Mouse (Mus musculus) layer of hippocampus, postnatal 10 days (tissue): ENCODE data around the gene Vmn1r2. TPM values are rescaled to one million over a fixed set of nuclear protein-coding genes. Genes with fewer than 3 reads are reported as not detected.
"Not testable (repeated sequence)": the region's sequence is repeated elsewhere in the genome, so short reads cannot be mapped to it uniquely, and the experiment has no call there.

Source experiments
- DNase-seq, 2 experiments: peaks; one replicate each; pipeline ENCODE4 v3.0.0; 2021; ENCODE audit warnings: low spot score in 2 of 2
- long read RNA-seq: library from polyadenylated mRNA; stranded (forward); transcript quantifications from one replicate; pipeline ENCODE4 v2.0.0, GENCODE M21; 2023
- total RNA-seq, 2 experiments: library from RNA; stranded (reverse); gene quantifications; 2 replicates each; pipeline ENCODE4 v1.2.3; 2021

The Vmn1r2 gene
- total RNA-seq = not detected
- long read RNA-seq = 0 reads

GRCm38 (mm10) chr4:3167020-3167419 is at the start of gene Vmn1r2:
TSS of gene Vmn1r2 (plus strand) at chr4:3167320.
- not testable (repeated sequence) for DNase-seq

DNA sequence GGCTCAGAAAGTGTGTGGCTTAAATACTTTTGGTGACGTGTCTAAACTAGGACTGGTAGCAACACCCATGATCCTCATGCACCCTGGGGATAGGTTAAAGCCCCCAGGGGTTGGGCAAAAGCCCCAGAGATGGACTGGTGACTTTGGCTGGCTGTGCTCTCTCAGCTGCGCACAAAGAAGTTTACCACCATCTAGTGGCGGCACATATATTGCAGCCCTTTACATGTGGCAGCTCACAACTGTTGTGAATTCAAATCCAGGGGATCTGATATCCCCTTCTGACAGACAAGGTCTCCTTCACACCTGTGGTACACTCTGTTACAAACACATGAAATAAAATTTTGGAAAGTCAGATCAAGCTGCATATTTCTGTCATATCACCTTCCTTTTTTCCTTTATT is 19.2 kb upstream of the Vmn1r2 start:
- DNase-seq = not testable (repeated sequence)

DNA sequence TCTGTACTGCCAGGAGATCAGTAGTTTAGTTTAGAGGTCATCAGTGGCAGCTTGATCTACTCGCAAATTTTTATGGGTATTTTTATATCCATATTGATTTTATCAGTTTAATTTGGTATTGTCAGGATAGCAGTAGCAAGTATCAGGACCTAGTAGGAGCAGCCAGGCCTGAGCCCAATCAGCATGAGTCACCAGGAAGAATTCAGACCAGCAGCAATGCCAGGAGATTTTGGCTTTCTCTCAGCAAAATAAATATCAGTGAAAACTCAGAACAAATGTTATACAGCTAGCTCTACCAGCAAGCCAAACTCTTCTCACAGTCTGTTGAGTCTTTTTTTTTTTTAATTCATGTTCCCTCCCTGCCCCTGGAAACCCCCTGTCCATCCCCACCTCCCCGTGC is 13.8 kb upstream of the Vmn1r2 start:
- not testable (repeated sequence) for DNase-seq

DNA sequence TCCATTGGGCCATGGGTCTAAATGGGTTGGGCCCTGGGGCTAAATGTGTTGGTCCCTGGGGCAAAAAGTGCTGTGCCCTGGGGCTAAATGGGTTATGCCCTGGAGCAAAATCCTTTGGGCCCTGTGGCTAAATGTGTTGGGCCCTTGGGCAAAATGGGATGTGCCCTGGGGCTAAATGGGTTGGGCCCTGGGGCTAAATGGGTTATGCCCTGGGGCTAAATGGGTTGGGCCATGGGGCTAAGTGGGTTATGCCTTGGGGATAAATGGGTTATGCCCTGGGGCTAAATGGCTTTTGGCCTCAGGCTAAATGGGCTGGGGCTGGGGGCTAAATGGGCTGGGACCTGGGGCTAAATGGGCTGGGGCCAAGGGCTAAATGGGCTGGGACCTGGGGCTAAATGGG is 2.7 kb upstream of the Vmn1r2 start:
- DNase-seq = not testable (repeated sequence)

DNA sequence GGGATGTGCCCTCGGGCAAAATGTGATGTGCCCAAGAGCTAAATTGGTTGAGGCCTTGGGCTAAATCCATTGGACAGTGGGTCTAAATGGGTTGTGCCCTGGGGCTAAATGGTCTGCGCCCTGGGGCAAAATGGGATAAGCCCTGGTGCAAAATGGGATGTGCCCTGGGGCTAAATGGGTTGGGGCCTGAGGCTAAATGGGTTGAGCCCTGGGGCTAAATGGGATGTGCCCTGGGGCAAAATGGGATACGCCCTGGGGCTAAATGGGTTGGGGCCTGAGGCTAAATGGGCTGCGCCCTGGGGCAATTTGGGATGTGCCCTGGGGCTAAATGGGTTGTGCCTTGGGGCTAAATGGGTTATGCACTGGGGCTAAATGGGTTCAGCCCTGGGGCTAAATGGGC is 2.1 kb upstream of the Vmn1r2 start:
- DNase-seq = peak in 1 of 2 experiments; percentile 5

DNA sequence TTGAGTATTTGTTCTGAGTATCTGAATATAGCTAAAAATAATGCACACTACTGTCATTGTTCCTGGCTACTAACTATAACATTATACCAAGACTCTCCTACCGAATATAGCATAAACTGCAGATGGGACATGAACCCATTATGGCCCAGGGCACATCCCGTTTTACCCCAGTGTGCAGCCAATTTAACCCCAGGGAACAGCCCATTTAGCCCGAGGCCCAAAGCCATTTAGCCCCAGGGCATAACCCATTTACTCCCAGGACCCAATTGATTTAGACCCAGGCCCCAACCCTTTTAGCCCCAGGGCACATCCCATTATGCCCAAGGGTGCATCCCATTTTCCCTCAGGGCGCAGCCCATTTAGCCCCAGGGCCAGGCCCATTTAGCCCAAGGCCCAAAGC is 7.5 kb downstream of the Vmn1r2 start:
- DNase-seq = not testable (repeated sequence)

GRCm38 (mm10) chr4:3175756-3176155 is 8.6 kb downstream of the Vmn1r2 start:
- DNase-seq = not testable (repeated sequence)

DNA sequence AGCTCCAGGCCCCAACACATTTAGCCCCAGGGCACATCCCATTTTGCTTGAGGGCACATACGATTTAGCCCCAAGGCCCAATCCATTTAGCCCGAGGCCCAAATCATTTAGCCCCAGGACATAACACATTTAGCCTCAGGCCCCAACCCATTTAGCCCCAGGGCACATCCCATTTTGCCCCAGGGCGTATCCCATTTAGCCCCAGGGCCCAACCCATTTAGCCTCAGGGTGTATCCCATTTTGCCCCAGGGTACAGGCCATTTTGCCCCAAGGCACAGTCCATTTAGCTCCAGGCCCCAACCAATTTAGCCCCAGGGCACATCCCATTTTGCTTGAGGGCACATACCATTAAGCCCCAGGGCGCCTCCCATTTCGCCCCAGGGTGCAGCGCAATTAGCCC is 9.1 kb downstream of the Vmn1r2 start:
- DNase-seq = not testable (repeated sequence)

GRCm38 (mm10) chr4:3176746-3177490 is 9.8 kb downstream of the Vmn1r2 start:
- DNase-seq = not testable (repeated sequence)

GRCm38 (mm10) chr4:3185258-3185657 is 18.1 kb downstream of the Vmn1r2 start, which contains the start of gene Vmn1r3:
TSS of gene Vmn1r3 (minus strand) at chr4:3185358.
- not testable (repeated sequence) for DNase-seq

GRCm38 (mm10) chr4:3209643-3210217 is 42.6 kb downstream of the Vmn1r2 start:
- not testable (repeated sequence) for DNase-seq

DNA sequence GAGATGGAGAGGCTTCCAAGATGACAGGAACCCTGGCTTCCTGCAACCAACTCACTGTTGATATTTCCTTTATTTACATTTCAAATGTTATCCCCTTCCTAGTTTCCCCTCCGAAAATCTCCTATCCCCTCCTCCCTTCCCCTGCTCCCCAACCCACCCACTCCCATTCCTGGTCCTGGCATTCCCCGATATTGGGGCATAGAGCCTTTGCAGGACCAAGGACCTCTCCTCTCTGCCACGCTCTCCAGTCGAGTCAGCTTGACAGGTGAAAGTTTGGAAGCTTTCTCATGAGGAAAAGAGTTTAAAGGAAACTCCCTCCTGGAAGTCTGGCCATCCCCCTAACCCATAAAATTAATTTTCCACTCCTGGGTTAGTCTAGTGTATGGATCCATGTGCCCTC is 46.2 kb downstream of the Vmn1r2 start:
- DNase-seq = not testable (repeated sequence)

DNA sequence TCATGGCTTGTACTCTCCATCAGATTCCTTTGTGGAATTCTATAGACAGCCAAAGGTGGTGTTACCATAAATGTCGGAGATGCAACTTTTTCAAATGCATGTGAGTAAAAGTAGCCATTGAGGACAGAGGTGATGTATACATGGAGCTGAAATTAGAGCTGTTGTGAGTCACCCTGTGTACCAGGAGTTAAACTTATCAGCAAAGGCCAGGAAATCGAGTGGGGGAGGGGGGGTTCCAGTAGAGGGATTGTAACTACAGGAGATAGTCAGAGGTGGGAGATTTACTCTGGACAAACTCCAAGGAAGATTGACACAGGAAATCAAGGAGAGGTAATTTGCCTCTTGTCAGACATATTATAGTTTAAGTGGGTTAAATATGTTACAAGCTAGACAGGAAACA is 49.3 kb downstream of the Vmn1r2 start:
- DNase-seq = not testable (repeated sequence)

Other genes starting within 250 kb of the Vmn1r2 start
- not detected for gene Vmn1r3, start 18.0 kb downstream of the Vmn1r2 start, total RNA-seq